Mouse (Mus musculus): ENCODE results near the gene Sema3c.

- no peak for TF ChIP-seq CTCF (IDR thresholded peaks at IDR 0.05; ENCODE audit: low read depth, low read length)
- TF ChIP-seq POLR2A (IDR thresholded peaks at IDR 0.05; ENCODE audit: extremely low read depth, insufficient read depth, low read length): no peak
These were observed 173.1 kb downstream of the Sema3c start for GRCm38 (mm10) chr5:17747143-17747542.
